Mouse (Mus musculus) embryonic facial prominence, embryonic 13.5 days (tissue): ENCODE data around the gene Gnb5. TPM values are rescaled to one million over a fixed set of nuclear protein-coding genes. Genes with fewer than 3 reads are reported as not detected.

ENCODE experiments used
- ATAC-seq: fragments of 200-750 bp; cut with Nextera tagmentation; 2 replicates; pipeline ENCODE4 v1.8.0; 2017; ENCODE audit warnings: low read depth; ENCODE audit not compliant: insufficient number of reproducible peaks, insufficient read depth, low FRiP score, low TSS enrichment
- H3K27ac ChIP-seq: fragments of 300-500 bp; sonication (generic); 2 replicates; pipeline ENCODE4 v1.5.1; 2015; ENCODE audit warnings: moderate library complexity, mild to moderate bottlenecking, inconsistent platforms
- H3K27me3 ChIP-seq: fragments of 300-500 bp; sonication (generic); 2 replicates; pipeline ENCODE4 v1.6.1; 2015; ENCODE audit warnings: mild to moderate bottlenecking, inconsistent platforms
- H3K36me3 ChIP-seq: fragments of 300-500 bp; sonication (generic); 2 replicates; pipeline ENCODE4 v1.6.1; 2015; ENCODE audit warnings: mild to moderate bottlenecking, inconsistent platforms
- H3K4me1 ChIP-seq: fragments of 300-500 bp; sonication (generic); 2 replicates; pipeline ENCODE4 v1.6.1; 2015; ENCODE audit warnings: inconsistent platforms
- H3K4me2 ChIP-seq: fragments of 300-500 bp; sonication (generic); 2 replicates; pipeline ENCODE4 v1.6.1; 2015; ENCODE audit warnings: moderate library complexity, mild to moderate bottlenecking, inconsistent platforms
- H3K4me3 ChIP-seq: fragments of 300-500 bp; sonication (generic); 2 replicates; pipeline ENCODE4 v1.5.1; 2015; ENCODE audit warnings: mild to moderate bottlenecking, inconsistent platforms
- H3K9ac ChIP-seq: fragments of 300-500 bp; sonication (generic); 2 replicates; pipeline ENCODE4 v1.6.1; 2015; ENCODE audit warnings: mild to moderate bottlenecking, inconsistent platforms
- H3K9me3 ChIP-seq: fragments of 300-500 bp; sonication (generic); 2 replicates; pipeline ENCODE4 v1.6.1; 2016; ENCODE audit warnings: inconsistent platforms
- WGBS: fragments of 180-500 bp; shearing (Covaris S2); methylation state at CpG from one replicate; pipeline ENCODE4 v1.1.7; 2015; ENCODE audit warnings: mixed read lengths; 5-methylcytosine and 5-hydroxymethylcytosine counted together
- polyA plus RNA-seq: library from polyadenylated mRNA; unstranded; fragments of >200 nt; fragmentation: Nextera tagmentation; extraction: Ambion mirVana; gene quantifications from 2 replicates; pipeline ENCODE4 v1.2.1, GENCODE M21; 2015

The Gnb5 gene
- polyA plus RNA-seq, 1 experiment from 2014 or later: 33.4 TPM

- Histone ChIP-seq H3K4me1 (no peaks in the 10 kb centered on the region), H3K4me3 (no peak overlapping the region), H3K9ac (no peak overlapping the region), H3K27me3 (no peaks in the 10 kb centered on the region), H3K36me3 (peaks cover 47% of the 10 kb centered on the region), H3K9me3 (no peaks in the 10 kb centered on the region), H3K4me2 (no peak overlapping the region), H3K27ac (no peak overlapping the region; the same call in 1 of the 2 replicates)
- WGBS: 82% methylated on average over 9 of the region's 9 CpGs
- no peak for ATAC-seq
These were observed 79.3 kb downstream of the Gnb5 start for GRCm38 (mm10) chr9:75385218-75385974.

GRCm38 (mm10) chr9:75393251-75393650, 87.2 kb downstream of the Gnb5 start:
- Histone ChIP-seq H3K4me2 (no peak overlapping the region), H3K4me3 (no peak overlapping the region), H3K9ac (no peak overlapping the region), H3K9me3 (no peaks in the 10 kb centered on the region), H3K27me3 (no peaks in the 10 kb centered on the region), H3K4me1 (no peaks in the 10 kb centered on the region), H3K27ac (no peak overlapping the region), H3K36me3 (peaks cover 92% of the 10 kb centered on the region)
- no peak for ATAC-seq
- 87% methylated on average over 12 of the region's 12 CpGs for WGBS

Other genes with a start within 250 kb of the Gnb5 start
- 20.1 and 21.3 TPM in 2 replicates for gene Myo5a, start 235.3 kb upstream of the Gnb5 start, polyA plus RNA-seq
- 0.79 and 1.0 TPM in 2 replicates for gene Myo5c, start 74.3 kb upstream of the Gnb5 start, polyA plus RNA-seq
- not detected in 2 replicates for gene Bcl2l10, start 41.5 kb downstream of the Gnb5 start, polyA plus RNA-seq
- 68.3 and 79.4 TPM in 2 replicates for gene Mapk6, start 103.7 kb downstream of the Gnb5 start, polyA plus RNA-seq
- 51.0 and 51.1 TPM in 2 replicates for gene Leo1, start 135.2 kb downstream of the Gnb5 start, polyA plus RNA-seq